In the genomic region with DNA sequence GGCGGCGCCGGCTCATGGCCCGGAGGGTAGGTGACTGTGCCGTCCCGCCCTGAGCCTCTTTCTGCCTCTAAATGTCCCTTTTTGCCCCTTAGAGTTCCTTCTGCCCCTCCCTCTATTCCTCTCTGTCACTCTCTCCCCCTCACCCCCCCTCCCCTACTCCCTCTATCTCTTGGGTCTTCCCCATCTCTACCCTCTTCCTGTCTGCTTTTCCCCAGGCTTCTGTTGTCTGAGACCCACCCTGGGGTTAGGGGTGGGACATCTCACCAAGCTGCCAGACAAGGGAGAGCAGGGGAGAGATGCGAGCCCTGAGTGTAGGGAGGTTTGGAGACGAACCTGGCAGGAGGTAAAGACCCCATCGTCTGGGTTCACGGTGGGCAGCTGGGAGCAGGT, we compare ENCODE assay signal across 8 mouse cellular contexts. TPM values are rescaled to one million over a fixed set of nuclear protein-coding genes. Genes with fewer than 3 reads are reported as not detected.
DNase-seq lines count a peak whose midpoint lies in the region; ATAC-seq lines count a peak whose summit lies in the region.

No protein-coding gene starts in this region.

- no peaks in the 10 kb centered on the region for H3K9me3 ChIP-seq in erythroblast, embryonic 14.5 days (ENCODE audit: control insufficient read depth, low read length)
- no peaks in the 10 kb centered on the region for H3K9me3 ChIP-seq in forebrain, embryonic 14.5 days (replicated peaks; ENCODE audit: control insufficient read depth, low read length)

- H3K27me3 ChIP-seq in erythroblast, embryonic 14.5 days (ENCODE audit: control insufficient read depth), result peaks cover 55% of the 10 kb centered on the region
- H3K27me3 ChIP-seq in forebrain, embryonic 14.5 days (replicated peaks; ENCODE audit: control insufficient read depth, insufficient read depth, low read length), result no peaks in the 10 kb centered on the region

- no peak for DNase-seq in forebrain, embryonic 14.5 days (ENCODE audit: low spot score)
- DNase-seq in urinary bladder, postnatal 4 days (ENCODE audit: low spot score in 2 of 2), result no peak
- DNase-seq in right cerebral cortex, postnatal 10 days (ENCODE audit: low spot score in 2 of 2), result no peak

- 3% methylated on average over 7 of the region's 10 CpGs for WGBS in forebrain, embryonic 14.5 days
- 6% methylated on average over 10 of the region's 10 CpGs for WGBS in macrophage (ENCODE audit: missing documents)

- H3K36me3 ChIP-seq in erythroblast, embryonic 14.5 days (ENCODE audit: control insufficient read depth), result no peaks in the 10 kb centered on the region
- peaks cover 20% of the 10 kb centered on the region for H3K36me3 ChIP-seq in forebrain, embryonic 14.5 days (ENCODE audit: control insufficient read depth, insufficient read depth, low read length)
- H3K36me3 ChIP-seq in macrophage (ENCODE audit: inconsistent target), result no peaks in the 10 kb centered on the region

- H3K4me2 ChIP-seq in forebrain, embryonic 14.5 days (ENCODE audit: low read length), result peak overlapping the region; percentile 68

- peak overlapping the region; percentile 88 for H3K9ac ChIP-seq in forebrain, embryonic 14.5 days (ENCODE audit: low read length)

- no peaks in the 10 kb centered on the region for H3K79me2 ChIP-seq in macrophage (ENCODE audit: inconsistent target)

- H3K4me3 ChIP-seq in erythroblast, embryonic 14.5 days (replicated peaks), result peak overlapping the region; percentile 29
- peak overlapping the region; percentile 70 for H3K4me3 ChIP-seq in forebrain, embryonic 14.5 days (ENCODE audit: low read depth, low read length)
- H3K4me3 ChIP-seq in macrophage (ENCODE audit: inconsistent target), result peak overlapping the region; percentile 28

- no peaks in the 10 kb centered on the region for H3K4me1 ChIP-seq in erythroblast, embryonic 14.5 days (ENCODE audit: control insufficient read depth)
- H3K4me1 ChIP-seq in forebrain, embryonic 14.5 days (ENCODE audit: control insufficient read depth, insufficient read depth, low read length), result peaks cover 10% of the 10 kb centered on the region

- no peak for ATAC-seq in erythroblast, adult 5-6 weeks (replicated peaks; ENCODE audit: low FRiP score, poor library complexity, severe bottlenecking)
- peak; percentile 61 for ATAC-seq in CD4-positive, CD25-positive, alpha-beta regulatory T cell, adult 4 months
- ATAC-seq in forebrain, embryonic 14.5 days, result peak; percentile 38
- ATAC-seq in frontal cortex, adult (ENCODE audit: low TSS enrichment), result no peak

- H3K27ac ChIP-seq in forebrain, embryonic 14.5 days (ENCODE audit: low read depth, low read length), result peak overlapping the region; percentile 68
- no peak overlapping the region for H3K27ac ChIP-seq in macrophage

RNA-seq across cellular contexts. Expression of a gene that starts 0.6 kb away (rescaled TPM):
- 0.07 TPM in 1 of 2 replicates, not detected in the other for polyA plus RNA-seq in erythroblast, embryonic 14.5 days (2012)
- total RNA-seq in erythroblast, adult 5-6 weeks (2015; ENCODE audit: low replicate concordance), result not detected in 2 replicates
- total RNA-seq in erythroblast, adult 5-6 weeks (2017; ENCODE audit: low replicate concordance), result 0.28 and 1.7 TPM in 2 replicates
- polyA plus RNA-seq in CD4-positive, CD25-positive, alpha-beta regulatory T cell, adult 4 months (2017; shearing (Covaris generic)), result 10 to 100 TPM; 23.0 to 26.2 TPM
- polyA plus RNA-seq in forebrain, embryonic 14.5 days (2014; fragmentation: Nextera tagmentation; extraction: Ambion mirVana), result 88.8 and 97.6 TPM in 2 replicates
- 10 to 100 TPM; 15.9 to 54.9 (median 34.3) TPM for total RNA-seq in macrophage (2018; cell fraction: chromatin; rRNA removed)
- total RNA-seq in macrophage (2018; cell fraction: cytosol; rRNA removed), result 10 to 100 TPM in 11 of 26 experiments, 1 to 10 TPM in 15; 8.0 to 13.0 (median 9.9) TPM
- total RNA-seq in macrophage (2018; cell fraction: nucleus; rRNA removed), result 10 to 100 TPM; 11.4 to 34.0 (median 21.0) TPM
- polyA plus RNA-seq in macrophage (2018), result 10.2 to 15.0 TPM (median 11.2 TPM) in 3 replicates

RNA-seq across cellular contexts. Expression of a gene that starts 45.9 kb away (rescaled TPM):
- not detected in 2 replicates for polyA plus RNA-seq in erythroblast, embryonic 14.5 days (2012)
- not detected in 2 replicates for total RNA-seq in erythroblast, adult 5-6 weeks (2015; ENCODE audit: low replicate concordance)
- not detected in 2 replicates for total RNA-seq in erythroblast, adult 5-6 weeks (2017; ENCODE audit: low replicate concordance)
- not detected for polyA plus RNA-seq in CD4-positive, CD25-positive, alpha-beta regulatory T cell, adult 4 months (2017; shearing (Covaris generic))
- 0.85 and 0.94 TPM in 2 replicates for polyA plus RNA-seq in forebrain, embryonic 14.5 days (2014; fragmentation: Nextera tagmentation; extraction: Ambion mirVana)
- total RNA-seq in macrophage (2018; cell fraction: chromatin; rRNA removed), result under 1 TPM in 20 of 26 experiments, not detected in 6; 0.08 to 0.56 (median 0.22) TPM
- total RNA-seq in macrophage (2018; cell fraction: cytosol; rRNA removed), result under 1 TPM in 2 of 26 experiments, not detected in 24; under 0.01 TPM
- total RNA-seq in macrophage (2018; cell fraction: nucleus; rRNA removed), result under 1 TPM in 15 of 26 experiments, not detected in 11; 0.11 to 0.82 (median 0.25) TPM
- polyA plus RNA-seq in macrophage (2018), result not detected in 3 replicates

RNA-seq across cellular contexts. Expression of a gene that starts 46.3 kb away (rescaled TPM):
- 1.7 and 2.0 TPM in 2 replicates for polyA plus RNA-seq in erythroblast, embryonic 14.5 days (2012)
- 1.5 and 13.1 TPM in 2 replicates for total RNA-seq in erythroblast, adult 5-6 weeks (2015; ENCODE audit: low replicate concordance)
- total RNA-seq in erythroblast, adult 5-6 weeks (2017; ENCODE audit: low replicate concordance), result 1.0 and 3.1 TPM in 2 replicates
- 10 to 100 TPM in 1 of 2 experiments, 1 to 10 TPM in 1; 9.3 to 13.7 TPM for polyA plus RNA-seq in CD4-positive, CD25-positive, alpha-beta regulatory T cell, adult 4 months (2017; shearing (Covaris generic))
- polyA plus RNA-seq in forebrain, embryonic 14.5 days (2014; fragmentation: Nextera tagmentation; extraction: Ambion mirVana), result 9.4 and 10.8 TPM in 2 replicates
- total RNA-seq in macrophage (2018; cell fraction: chromatin; rRNA removed), result 10 to 100 TPM; 11.2 to 62.8 (median 36.9) TPM
- total RNA-seq in macrophage (2018; cell fraction: cytosol; rRNA removed), result 10 to 100 TPM; 12.6 to 26.7 (median 21.6) TPM
- total RNA-seq in macrophage (2018; cell fraction: nucleus; rRNA removed), result 10 to 100 TPM; 12.5 to 46.6 (median 31.2) TPM
- 11.6 to 20.4 TPM (median 18.5 TPM) in 3 replicates for polyA plus RNA-seq in macrophage (2018)

RNA-seq across cellular contexts. Expression of a gene that starts 55.8 kb away (rescaled TPM):
- 1.3 and 2.1 TPM in 2 replicates for polyA plus RNA-seq in erythroblast, embryonic 14.5 days (2012)
- 2.3 and 2.5 TPM in 2 replicates for total RNA-seq in erythroblast, adult 5-6 weeks (2015; ENCODE audit: low replicate concordance)
- 3.3 and 12.5 TPM in 2 replicates for total RNA-seq in erythroblast, adult 5-6 weeks (2017; ENCODE audit: low replicate concordance)
- polyA plus RNA-seq in CD4-positive, CD25-positive, alpha-beta regulatory T cell, adult 4 months (2017; shearing (Covaris generic)), result 10 to 100 TPM; 22.0 to 32.9 TPM
- polyA plus RNA-seq in forebrain, embryonic 14.5 days (2014; fragmentation: Nextera tagmentation; extraction: Ambion mirVana), result 34.5 and 37.0 TPM in 2 replicates
- 10 to 100 TPM in 25 of 26 experiments, 1 to 10 TPM in 1; 8.1 to 50.6 (median 34.1) TPM for total RNA-seq in macrophage (2018; cell fraction: chromatin; rRNA removed)
- total RNA-seq in macrophage (2018; cell fraction: cytosol; rRNA removed), result 1 to 10 TPM; 3.7 to 8.0 (median 5.6) TPM
- 10 to 100 TPM in 24 of 26 experiments, 1 to 10 TPM in 2; 6.9 to 45.0 (median 18.9) TPM for total RNA-seq in macrophage (2018; cell fraction: nucleus; rRNA removed)
- 3.3 to 6.8 TPM (median 5.9 TPM) in 3 replicates for polyA plus RNA-seq in macrophage (2018)

Comparison
In these comparisons a context has a peak if more than half of its experiments do, and no peak if none do; other contexts are left out.
1. ATAC-seq: peak in CD4-positive, CD25-positive, alpha-beta regulatory T cell, adult 4 months (single experiment) and forebrain, embryonic 14.5 days (single experiment); none in erythroblast, adult 5-6 weeks (single experiment) and frontal cortex, adult (single experiment).
2. RNA of a gene that starts 0.6 kb away (polyA plus RNA-seq): 88.8 to 97.6 TPM in forebrain, embryonic 14.5 days, 23.0 to 26.2 TPM in CD4-positive, CD25-positive, alpha-beta regulatory T cell, adult 4 months and 10.2 to 15.0 TPM in macrophage; 0.07 TPM in erythroblast, embryonic 14.5 days; every median in the first group is over 10 times any median in the second.
3. Peak in every context shown above with its lines, with median percentiles within 50 percentile points of each other: H3K4me3 ChIP-seq.